Mouse (Mus musculus) heart, embryonic 11.5 days (tissue): Measurements from ENCODE around the gene Trim66. TPM values are rescaled to one million over a fixed set of nuclear protein-coding genes. Genes with fewer than 3 reads are reported as not detected.

ENCODE experiments used
- ATAC-seq: fragments of 200-750 bp; cut with Nextera tagmentation; replicated peaks from 2 replicates; pipeline ENCODE4 v1.8.0; 2017; ENCODE audit warnings: moderate library complexity; ENCODE audit not compliant: insufficient number of reproducible peaks, low FRiP score, low TSS enrichment
- H3K27ac ChIP-seq: fragments of 300-500 bp; sonication (generic); 2 replicates; pipeline ENCODE4 v1.5.1; 2014; ENCODE audit warnings: mild to moderate bottlenecking, low read depth, low read length
- H3K27me3 ChIP-seq: fragments of 300-500 bp; sonication (generic); 2 replicates; pipeline ENCODE4 v1.6.1; 2014; ENCODE audit warnings: mild to moderate bottlenecking, low read length, mixed read lengths; ENCODE audit not compliant: control insufficient read depth, insufficient read depth
- H3K36me3 ChIP-seq: fragments of 300-500 bp; sonication (generic); 2 replicates; pipeline ENCODE4 v1.6.1; 2014; ENCODE audit warnings: mild to moderate bottlenecking, low read length, moderate library complexity, mixed read lengths; ENCODE audit not compliant: control insufficient read depth, insufficient read depth
- H3K4me1 ChIP-seq: fragments of 300-500 bp; sonication (generic); 2 replicates; pipeline ENCODE4 v1.6.1; 2014; ENCODE audit warnings: low read length; ENCODE audit not compliant: control insufficient read depth, insufficient read depth
- H3K4me2 ChIP-seq: fragments of 300-500 bp; sonication (generic); 2 replicates; pipeline ENCODE4 v1.6.1; 2014; ENCODE audit warnings: mild to moderate bottlenecking, moderate library complexity
- H3K4me3 ChIP-seq: fragments of 300-500 bp; sonication (generic); 2 replicates; pipeline ENCODE4 v1.5.1; 2014; ENCODE audit warnings: low read depth, low read length
- H3K9ac ChIP-seq: fragments of 300-500 bp; sonication (generic); 2 replicates; pipeline ENCODE4 v1.6.1; 2014; ENCODE audit warnings: mild to moderate bottlenecking, low read depth, low read length, moderate library complexity
- H3K9me3 ChIP-seq: fragments of 300-500 bp; sonication (generic); replicated peaks from 2 replicates; pipeline ENCODE4 v1.6.1; 2016; ENCODE audit warnings: low read length; ENCODE audit not compliant: control insufficient read depth
- WGBS: fragments of 180-500 bp; shearing (Covaris S2); extraction: QIAGEN DNeasy Blood & Tissue Kit; methylation state at CpG from one replicate; pipeline ENCODE4 v1.1.7; 2014; ENCODE audit not compliant: insufficient replicate concordance; 5-methylcytosine and 5-hydroxymethylcytosine counted together
- microRNA-seq: library from miRNA; unstranded; fragments of <30 nt; microRNA quantifications from one replicate; pipeline ENCODE4, GENCODE M21; 2016; ENCODE audit warnings: borderline number of aligned reads
- polyA plus RNA-seq: library from polyadenylated mRNA; unstranded; fragments of >200 nt; fragmentation: Nextera tagmentation; extraction: Ambion mirVana; gene quantifications from 2 replicates; pipeline ENCODE4 v1.2.1, GENCODE M21; 2014

Gene Trim66
- polyA plus RNA-seq, 1 experiment from 2014 or later = 0.03 TPM

- Histone ChIP-seq H3K4me2 (no peak overlapping the region), H3K4me3 (no peak overlapping the region), H3K9ac (no peak overlapping the region), H3K36me3 (no peaks in the 10 kb centered on the region), H3K4me1 (no peaks in the 10 kb centered on the region), H3K27ac (no peak overlapping the region), H3K9me3 (no peaks in the 10 kb centered on the region), H3K27me3 (no peaks in the 10 kb centered on the region)
- 72% methylated on average over 8 of the region's 8 CpGs for WGBS
- ATAC-seq = no peak
Measured at GRCm38 (mm10) chr7:109422803-109423202, 85.1 kb downstream of the Trim66 start.

- Histone ChIP-seq H3K4me3 (no peak overlapping the region), H3K36me3 (no peaks in the 10 kb centered on the region), H3K27ac (no peak overlapping the region), H3K9me3 (no peaks in the 10 kb centered on the region), H3K27me3 (no peaks in the 10 kb centered on the region), H3K9ac (no peak overlapping the region), H3K4me2 (no peak overlapping the region), H3K4me1 (no peaks in the 10 kb centered on the region)
- ATAC-seq = no peak
- 60% methylated on average over 7 of the region's 7 CpGs for WGBS
Measured at GRCm38 (mm10) chr7:109405491-109405890, 102.4 kb downstream of the Trim66 start.

GRCm38 (mm10) chr7:109399299-109399698 is 108.6 kb downstream of the Trim66 start:
- ATAC-seq = no peak
- WGBS = 56% methylated on average over 3 of the region's 3 CpGs
- no peak overlapping the region for H3K4me2 ChIP-seq
- H3K36me3 ChIP-seq = no peaks in the 10 kb centered on the region
- no peak overlapping the region for H3K27ac ChIP-seq
- no peaks in the 10 kb centered on the region for H3K4me1 ChIP-seq
- H3K9ac ChIP-seq = no peak overlapping the region
- no peak overlapping the region for H3K4me3 ChIP-seq
- H3K9me3 ChIP-seq = no peaks in the 10 kb centered on the region
- H3K27me3 ChIP-seq = no peaks in the 10 kb centered on the region

Small RNA genes within 50 kb of the gene (microRNA-seq; reads per million reads assigned to microRNA genes)
- gene Gm47284 = 2.6 reads per million, percentile 30 among the genes with 10 or more reads in this experiment

Other genes with a start within 250 kb of the Trim66 start
- 0.19 and 0.21 TPM in 2 replicates for gene Stk33, start 69.1 kb downstream of the Trim66 start, polyA plus RNA-seq
- gene Rpl27a, start 11.0 kb upstream of the Trim66 start, polyA plus RNA-seq = 88.2 and 106 TPM in 2 replicates
- 31.0 and 32.3 TPM in 2 replicates for gene St5, start 195.5 kb upstream of the Trim66 start, polyA plus RNA-seq
- gene Akip1, start 195.6 kb upstream of the Trim66 start, polyA plus RNA-seq = 28.2 and 31.0 TPM in 2 replicates
- gene BC051019, start 215.7 kb upstream of the Trim66 start, polyA plus RNA-seq = not detected in 2 replicates
- gene Ascl3, start 223.6 kb upstream of the Trim66 start, polyA plus RNA-seq = not detected in 2 replicates
- gene Tmem9b, start 244.7 kb upstream of the Trim66 start, polyA plus RNA-seq = 58.9 and 61.9 TPM in 2 replicates